29 mouse cellular contexts compared by ENCODE assay signal in genomic region chr17:50172795-50173194, GRCm38 (mm10). TPM values are rescaled to one million over a fixed set of nuclear protein-coding genes. Genes with fewer than 3 reads are reported as not detected.
DNase-seq lines count a peak whose midpoint lies in the region; TF ChIP-seq lines count a peak whose summit lies in the region.
"Had no signal": no experiment of that assay in that cellular context is flagged by ENCODE, and none has a peak within 500 bp of the region (broad histone marks: within the 10 kb centered on the region; RNA-seq: fewer than 3 reads in every experiment).

No protein-coding gene starts in this region.

- no peak for TF ChIP-seq EP300 in CH12.LX (IDR thresholded peaks at IDR 0.05; ENCODE audit: low read length)

- TF ChIP-seq CTCF in CH12.LX (conservative IDR thresholded peaks at IDR 0.05 in 1 of 2, IDR thresholded peaks at IDR 0.05 in 1 of 2; ENCODE audit: low read depth in 2 of 2, low read length in 2 of 2), result no peak

- peaks cover 27 to 77% of the 10 kb centered on the region in 2 experiments for H3K4me1 ChIP-seq in CH12.LX (ENCODE audit: control insufficient read depth in 1 of 2, insufficient read depth in 2 of 2)

- H3K27me3 ChIP-seq in CH12.LX (replicated peaks), result no peaks in the 10 kb centered on the region
- H3K27me3 ChIP-seq: embryonic facial prominence, embryonic 13.5 days; forebrain, embryonic 12.5 days; forebrain, embryonic 15.5 days; heart, embryonic 13.5 days; hindbrain, embryonic 15.5 days; intestine, embryonic 15.5 days; Patski had no signal

- no peak overlapping the region for H3K27ac ChIP-seq in CH12.LX (ENCODE audit: insufficient read depth, low read depth)
- H3K27ac ChIP-seq: embryonic facial prominence, embryonic 10.5 days; forebrain, embryonic 12.5 days; forebrain, embryonic 15.5 days; heart, adult 2 months; heart, embryonic 10.5 days; heart, embryonic 13.5 days; hindbrain, embryonic 15.5 days; intestine, embryonic 15.5 days had no signal

- peaks cover 87 to 99% of the 10 kb centered on the region in 2 experiments for H3K36me3 ChIP-seq in CH12.LX (replicated peaks in 1 of 2; ENCODE audit: control insufficient read depth in 1 of 2, insufficient read depth in 1 of 2, low read length in 1 of 2)
- H3K36me3 ChIP-seq: embryonic facial prominence, embryonic 10.5 days; forebrain, embryonic 12.5 days; forebrain, embryonic 15.5 days; G1E; hindbrain, embryonic 15.5 days; intestine, embryonic 15.5 days had no signal

- peaks cover 99% of the 10 kb centered on the region for H3K79me2 ChIP-seq in CH12.LX (replicated peaks; ENCODE audit: control insufficient read depth, extremely low read depth, insufficient read depth, poor library complexity, severe bottlenecking)

- TF ChIP-seq POLR2A in CH12.LX (IDR thresholded peaks at IDR 0.05; ENCODE audit: low read depth, low read length), result no peak

- no peak overlapping the region for H3K4me3 ChIP-seq in CH12.LX (replicated peaks in 1 of 3; ENCODE audit: low read depth in 2 of 3, low read length in 2 of 3, poor library complexity in 1 of 3)
- H3K4me3 ChIP-seq: embryonic facial prominence, embryonic 10.5 days; embryonic facial prominence, embryonic 13.5 days; erythroblast, embryonic 14.5 days; forebrain, embryonic 12.5 days; forebrain, embryonic 15.5 days; heart, adult 2 months; heart, embryonic 10.5 days; heart, embryonic 13.5 days; hindbrain, embryonic 15.5 days; intestine, embryonic 15.5 days had no signal

- TF ChIP-seq RAD21 in CH12.LX (IDR thresholded peaks at IDR 0.05; ENCODE audit: low read depth, low read length), result no peak

- no peak overlapping the region for H3K9ac ChIP-seq in CH12.LX (ENCODE audit: insufficient read depth, low read depth)
- H3K9ac ChIP-seq: embryonic facial prominence, embryonic 13.5 days; forebrain, embryonic 12.5 days; forebrain, embryonic 15.5 days; heart, embryonic 13.5 days; hindbrain, embryonic 15.5 days; intestine, embryonic 15.5 days had no signal

- DNase-seq in thymus, postnatal 4 days, result peak; percentile 55
- DNase-seq in thymus, adult 18-20 months, result no peak
- DNase-seq in CH12.LX (ENCODE audit: extremely low read depth) (no peak), R1 (ENCODE audit: low read depth, low spot score) (peak; percentile 27)
- DNase-seq in testis, postnatal 14 days (ENCODE audit: low spot score), result no peak
- DNase-seq in left cerebral cortex, adult 11 months (ENCODE audit: low spot score), result no peak
- DNase-seq: adrenal gland, adult 8-10 months; adrenal gland, postnatal 25 days; cerebellum, adult 11-12 months; cerebellum, adult 8-10 months; cerebellum, postnatal 10 days; cerebellum, postnatal 36 days; embryo, embryonic 11 days; gastrocnemius, postnatal 10 days; gastrocnemius, postnatal 36 days; heart, adult 2 months; heart, postnatal 14 days; heart, postnatal 4 days had no signal

- no peak overlapping the region for H3K4me2 ChIP-seq in CH12.LX (ENCODE audit: insufficient read depth, low read depth, poor library complexity, severe bottlenecking)
- H3K4me2 ChIP-seq: embryonic facial prominence, embryonic 13.5 days; forebrain, embryonic 12.5 days; forebrain, embryonic 15.5 days; heart, embryonic 13.5 days; hindbrain, embryonic 15.5 days; intestine, embryonic 15.5 days had no signal

- dilution Hi-C loops in CH12.LX (cut with MboI; ENCODE audit: extremely low pct_ligation_motif_present, extremely low pct_unique_long_range_greater_than_20kb, low sequenced_read_pairs), result no loop called here

- in situ Hi-C loops in CH12.LX (cut with MboI; ENCODE audit: low pct_ligation_motif_present, low pct_unique_long_range_greater_than_20kb, low sequenced_read_pairs), result no loop called here

- peaks cover 56% of the 10 kb centered on the region for H3K9me3 ChIP-seq in CH12.LX (replicated peaks; ENCODE audit: low read length)
- H3K9me3 ChIP-seq: embryonic facial prominence, embryonic 13.5 days; forebrain, embryonic 15.5 days; heart, embryonic 10.5 days; hindbrain, embryonic 15.5 days; intestine, embryonic 15.5 days had no signal

TF ChIP-seq in CH12.LX, 34 proteins besides CTCF, POLR2A, EP300 and RAD21:
- TF ChIP-seq MAFK (IDR thresholded peaks at IDR 0.05; ENCODE audit: insufficient replicate concordance, low read length) (peak; percentile 86; the same call in 1 of the 2 replicates), BHLHE40 (IDR thresholded peaks at IDR 0.05; ENCODE audit: low read depth, low read length) (no peak)

RNA-seq across cellular contexts. Expression of gene Rftn1, which starts 17.7 kb away (rescaled TPM):
- total RNA-seq in CH12.LX (2012; rRNA removed), result 52.5 and 76.2 TPM in 2 replicates
- 60.5 and 71.7 TPM in 2 replicates for total RNA-seq in CH12.LX (2014; rRNA removed)
- 66.2 and 80.6 TPM in 2 replicates for polyA plus RNA-seq in CH12.LX (2012; ENCODE audit: insufficient read length, low read depth)
- total RNA-seq: G1E had no signal
- polyA plus RNA-seq: G1E had no signal

Comparison
In these comparisons a context has a peak if more than half of its experiments do, and no peak if none do; other contexts are left out.
1. DNase-seq: peak in thymus, postnatal 4 days (single experiment) and R1 (single experiment); none in thymus, adult 18-20 months (0 of 2), CH12.LX (single experiment), testis, postnatal 14 days (single experiment) and left cerebral cortex, adult 11 months (single experiment).